In the genomic region with DNA sequence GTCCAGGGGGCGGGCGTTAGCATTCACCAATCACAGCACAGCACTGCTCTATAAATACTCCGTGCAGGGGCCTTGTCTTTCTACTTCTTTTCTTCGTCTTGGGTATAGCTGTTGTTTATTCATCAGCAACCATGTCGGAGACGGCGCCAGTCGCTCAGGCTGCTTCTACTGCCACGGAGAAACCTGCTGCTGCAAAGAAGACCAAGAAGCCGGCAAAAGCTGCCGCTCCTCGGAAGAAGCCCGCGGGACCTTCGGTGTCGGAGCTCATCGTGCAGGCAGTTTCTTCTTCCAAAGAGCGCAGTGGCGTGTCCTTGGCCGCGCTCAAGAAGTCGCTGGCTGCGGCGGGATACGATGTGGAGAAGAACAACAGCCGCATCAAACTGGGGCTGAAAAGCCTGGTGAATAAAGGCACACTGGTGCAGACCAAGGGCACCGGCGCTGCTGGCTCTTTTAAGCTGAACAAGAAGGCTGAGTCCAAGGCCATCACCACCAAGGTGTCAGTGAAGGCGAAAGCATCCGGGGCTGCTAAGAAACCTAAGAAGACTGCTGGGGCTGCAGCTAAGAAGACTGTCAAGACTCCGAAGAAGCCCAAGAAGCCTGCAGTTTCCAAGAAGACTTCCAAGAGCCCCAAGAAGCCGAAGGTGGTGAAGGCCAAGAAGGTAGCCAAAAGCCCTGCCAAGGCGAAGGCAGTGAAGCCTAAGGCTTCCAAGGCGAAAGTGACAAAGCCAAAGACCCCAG, we compare ENCODE assay signal across 8 mouse cellular contexts. TPM values are rescaled to one million over a fixed set of nuclear protein-coding genes. Genes with fewer than 3 reads are reported as not detected.
DNase-seq lines count a peak whose midpoint lies in the region; ATAC-seq and TF ChIP-seq lines count a peak whose summit lies in the region.

A gene (plus strand): TSS at position 81 of the 738 bp plus-strand sequence.

- H3K27ac ChIP-seq in CH12.LX (ENCODE audit: insufficient read depth, low read depth), result peak within 1 kb of the TSS; percentile 88
- peak within 1 kb of the TSS; percentile 85 for H3K27ac ChIP-seq in forebrain, embryonic 13.5 days
- peak within 1 kb of the TSS; percentile 99 for H3K27ac ChIP-seq in lung, embryonic 14.5 days (ENCODE audit: low read depth)
- H3K27ac ChIP-seq in thymus, adult 2 months (ENCODE audit: control insufficient read depth, insufficient read depth, low read length), result peak within 1 kb of the TSS; percentile 94

- H3K36me3 ChIP-seq in CH12.LX (replicated peaks in 1 of 2; ENCODE audit: control insufficient read depth in 1 of 2, insufficient read depth in 1 of 2, low read length in 1 of 2), result no peaks in the 10 kb centered on the region
- H3K36me3 ChIP-seq in forebrain, embryonic 13.5 days (ENCODE audit: poor library complexity, severe bottlenecking), result no peaks in the 10 kb centered on the region
- no peaks in the 10 kb centered on the region for H3K36me3 ChIP-seq in lung, embryonic 14.5 days (ENCODE audit: insufficient read depth)
- no peaks in the 10 kb centered on the region for H3K36me3 ChIP-seq in thymus, adult 2 months (ENCODE audit: control insufficient read depth, insufficient read depth, low read length)

- peak within 1 kb of the TSS; percentile 6 to 59 (median 47) for H3K4me3 ChIP-seq in CH12.LX (replicated peaks in 1 of 3; ENCODE audit: low read depth in 2 of 3, low read length in 2 of 3, poor library complexity in 1 of 3)
- H3K4me3 ChIP-seq in forebrain, embryonic 13.5 days, result peak within 1 kb of the TSS; percentile 53
- peak within 1 kb of the TSS; percentile 54 for H3K4me3 ChIP-seq in lung, embryonic 14.5 days (ENCODE audit: low read depth, low read length)
- H3K4me3 ChIP-seq in thymus, adult 2 months (ENCODE audit: control insufficient read depth, insufficient read depth, low read length), result peak within 1 kb of the TSS; percentile 74

- DNase-seq in CH12.LX (ENCODE audit: extremely low read depth), result peak; percentile 95
- DNase-seq in c-Kit-positive CD71-positive TER-119-negative erythroid progenitor cells, embryonic 14.5 days (ENCODE audit: low read depth), result peak; percentile 86
- DNase-seq in heart, postnatal 10 days, result peak; percentile 87 to 89
- peak; percentile 85 for DNase-seq in layer of hippocampus, adult 11-12 months (ENCODE audit: low spot score)
- DNase-seq in lung, embryonic 14.5 days, result peak; percentile 98
- peak; percentile 87 for DNase-seq in thymus, adult 2 months

- intact Hi-C loops in heart, postnatal 10 days (cut with DNase I), result loop anchor here (5.0 kb wide), 1 partner anchor 1711 kb away; no protein-coding TSS in a partner anchor

- H3K4me2 ChIP-seq in CH12.LX (ENCODE audit: insufficient read depth, low read depth, poor library complexity, severe bottlenecking), result peak within 1 kb of the TSS; percentile 98
- H3K4me2 ChIP-seq in forebrain, embryonic 13.5 days, result peak within 1 kb of the TSS; percentile 78
- peak within 1 kb of the TSS; percentile 90 for H3K4me2 ChIP-seq in lung, embryonic 14.5 days

- peak within 1 kb of the TSS; percentile 99 for H3K9ac ChIP-seq in CH12.LX (ENCODE audit: insufficient read depth, low read depth)
- peak within 1 kb of the TSS; percentile 80 for H3K9ac ChIP-seq in forebrain, embryonic 13.5 days
- H3K9ac ChIP-seq in lung, embryonic 14.5 days, result peak within 1 kb of the TSS; percentile 76

- no peaks in the 10 kb centered on the region for H3K27me3 ChIP-seq in CH12.LX (replicated peaks)
- H3K27me3 ChIP-seq in forebrain, embryonic 13.5 days, result no peaks in the 10 kb centered on the region
- H3K27me3 ChIP-seq in lung, embryonic 14.5 days (ENCODE audit: insufficient read depth, low read length), result no peaks in the 10 kb centered on the region
- H3K27me3 ChIP-seq in thymus, adult 2 months (ENCODE audit: control insufficient read depth, insufficient read depth, low read length), result no peaks in the 10 kb centered on the region

- peaks cover 3 to 31% of the 10 kb centered on the region in 2 experiments; a peak in 3 of 4 replicates for H3K4me1 ChIP-seq in CH12.LX (ENCODE audit: control insufficient read depth in 1 of 2, insufficient read depth in 2 of 2)
- H3K4me1 ChIP-seq in forebrain, embryonic 13.5 days, result peaks cover 30% of the 10 kb centered on the region
- H3K4me1 ChIP-seq in lung, embryonic 14.5 days (ENCODE audit: insufficient read depth), result peaks cover 5% of the 10 kb centered on the region; the same call in 1 of the 2 replicates
- H3K4me1 ChIP-seq in thymus, adult 2 months (replicated peaks; ENCODE audit: control insufficient read depth, insufficient read depth, low read length), result peaks cover 9% of the 10 kb centered on the region

- TF ChIP-seq RAD21 in CH12.LX (IDR thresholded peaks at IDR 0.05; ENCODE audit: low read depth, low read length), result no peak

- in situ Hi-C loops in CH12.LX (cut with MboI; ENCODE audit: low pct_ligation_motif_present, low pct_unique_long_range_greater_than_20kb, low sequenced_read_pairs), result loop anchor here (25.0 kb wide), 1 partner anchor 1726 kb away; a partner anchor contains a TSS

- TF ChIP-seq POLR2A in CH12.LX (IDR thresholded peaks at IDR 0.05; ENCODE audit: low read depth, low read length), result peak; percentile 97
- peak; percentile 89; the same call in 1 of the 2 replicates for TF ChIP-seq POLR2A in thymus, adult 2 months (IDR thresholded peaks at IDR 0.05; ENCODE audit: control insufficient read depth, extremely low read depth, insufficient read depth, low read length, poor library complexity)

- WGBS in forebrain, embryonic 13.5 days, result 2% methylated on average over 34 of the region's 34 CpGs
- WGBS in lung, embryonic 14.5 days, result 2% methylated on average over 34 of the region's 34 CpGs
- WGBS in thymus, adult 2 months, result 2% methylated on average over 34 of the region's 34 CpGs

- H3K79me2 ChIP-seq in CH12.LX (replicated peaks; ENCODE audit: control insufficient read depth, extremely low read depth, insufficient read depth, poor library complexity, severe bottlenecking), result no peaks in the 10 kb centered on the region

- no peak for TF ChIP-seq CTCF in CH12.LX (conservative IDR thresholded peaks at IDR 0.05 in 1 of 2, IDR thresholded peaks at IDR 0.05 in 1 of 2; ENCODE audit: low read depth in 2 of 2, low read length in 2 of 2)
- TF ChIP-seq CTCF in lung, embryonic 14.5 days (IDR thresholded peaks at IDR 0.05; ENCODE audit: low read depth), result no peak
- TF ChIP-seq CTCF in thymus, adult 2 months (IDR thresholded peaks at IDR 0.05; ENCODE audit: borderline replicate concordance, control insufficient read depth, extremely low read depth, insufficient read depth, low read length, poor library complexity), result no peak

- peak; percentile 74 for ATAC-seq in forebrain, embryonic 13.5 days
- peak; percentile 68 for ATAC-seq in lung, embryonic 14.5 days (ENCODE audit: insufficient read depth)
- peak; percentile 69 for ATAC-seq in neutrophil, adult 5-6 weeks (ENCODE audit: extremely low read depth, insufficient number of reproducible peaks, low FRiP score, poor library complexity, severe bottlenecking)

- no peak for TF ChIP-seq EP300 in CH12.LX (IDR thresholded peaks at IDR 0.05; ENCODE audit: low read length)

- dilution Hi-C loops in CH12.LX (cut with MboI; ENCODE audit: extremely low pct_ligation_motif_present, extremely low pct_unique_long_range_greater_than_20kb, low sequenced_read_pairs), result no loop called here

- no peaks in the 10 kb centered on the region for H3K9me3 ChIP-seq in CH12.LX (replicated peaks; ENCODE audit: low read length)
- no peaks in the 10 kb centered on the region for H3K9me3 ChIP-seq in forebrain, embryonic 13.5 days (replicated peaks)
- no peaks in the 10 kb centered on the region for H3K9me3 ChIP-seq in lung, embryonic 14.5 days (ENCODE audit: low read depth, low read length)

TF ChIP-seq in CH12.LX, 34 proteins besides CTCF, POLR2A, EP300 and RAD21 (continues in another document):
- no peak for TF ChIP-seq SMC3 (IDR thresholded peaks at IDR 0.05; ENCODE audit: low read depth, low read length)
- TF ChIP-seq CHD1 (IDR thresholded peaks at IDR 0.05; ENCODE audit: low read depth, low read length), result no peak; the same call in 1 of the 2 replicates
- TF ChIP-seq ZMIZ1 (IDR thresholded peaks at IDR 0.05; ENCODE audit: low read depth, low read length), result peak; percentile 100
- TF ChIP-seq CHD2 (IDR thresholded peaks at IDR 0.05; ENCODE audit: low read length), result no peak
- TF ChIP-seq JUND (conservative IDR thresholded peaks at IDR 0.05; ENCODE audit: low read depth, low read length), result no peak
- 0 out of 2 replicates have a peak, but pooled peaks have one; percentile 24 for TF ChIP-seq MAZ (IDR thresholded peaks at IDR 0.05; ENCODE audit: low read depth, low read length)
- peak; percentile 98 for TF ChIP-seq UBTF (IDR thresholded peaks at IDR 0.05; ENCODE audit: low read depth, low read length)
- TF ChIP-seq USF1 (IDR thresholded peaks at IDR 0.05; ENCODE audit: low read depth, low read length), result no peak
- TF ChIP-seq POLR2AphosphoS2 (IDR thresholded peaks at IDR 0.05; ENCODE audit: low read depth, low read length), result peak; percentile 92
- no peak for TF ChIP-seq JUN (IDR thresholded peaks at IDR 0.05; ENCODE audit: insufficient read depth, low read depth, low read length)
- TF ChIP-seq GABPA (IDR thresholded peaks at IDR 0.05; ENCODE audit: insufficient replicate concordance, low read depth, low read length), result no peak
- TF ChIP-seq USF2 (conservative IDR thresholded peaks at IDR 0.05; ENCODE audit: low read depth, low read length), result peak; percentile 58; the same call in 1 of the 2 replicates
- peak; percentile 99 for TF ChIP-seq TBP (conservative IDR thresholded peaks at IDR 0.05; ENCODE audit: low read depth, low read length)
- TF ChIP-seq SIN3A (IDR thresholded peaks at IDR 0.05; ENCODE audit: low read length), result peak; percentile 79
- no peak for TF ChIP-seq E2F4 (IDR thresholded peaks at IDR 0.05; ENCODE audit: insufficient replicate concordance, low read depth, low read length)
- TF ChIP-seq TCF12 (IDR thresholded peaks at IDR 0.05; ENCODE audit: low read depth, low read length), result peak; percentile 86
- TF ChIP-seq MAFK (IDR thresholded peaks at IDR 0.05; ENCODE audit: insufficient replicate concordance, low read length), result no peak
- TF ChIP-seq MYC (IDR thresholded peaks at IDR 0.05; ENCODE audit: low read depth, low read length), result 0 out of 2 replicates have a peak, but pooled peaks have one; percentile 3
- TF ChIP-seq BHLHE40 (IDR thresholded peaks at IDR 0.05; ENCODE audit: low read depth, low read length), result no peak
- no peak for TF ChIP-seq ELF1 (IDR thresholded peaks at IDR 0.05; ENCODE audit: low read depth, low read length)

RNA-seq across cellular contexts. Expression of the gene that starts here (rescaled TPM):
- total RNA-seq in CH12.LX (2012; rRNA removed) (1,163 and 1,722 TPM in 2 replicates), CH12.LX (2014; rRNA removed) (22.2 and 30.9 TPM in 2 replicates)
- 1.7 and 2.4 TPM in 2 replicates for polyA plus RNA-seq in CH12.LX (2012; ENCODE audit: insufficient read length, low read depth)
- 4.6 and 6.0 TPM in 2 replicates for polyA plus RNA-seq in forebrain, embryonic 13.5 days (2015; fragmentation: Nextera tagmentation; extraction: Ambion mirVana)
- 100 to 1,000 TPM; 109 to 127 TPM for total RNA-seq in heart, postnatal 10 days (2021)
- polyA plus RNA-seq in lung, embryonic 14.5 days (2014; fragmentation: Nextera tagmentation; extraction: Ambion mirVana), result 5.2 and 5.5 TPM in 2 replicates
- 74.8 and 84.1 TPM in 2 replicates for total RNA-seq in neutrophil, adult 5-6 weeks (2017)
- 18.2 and 21.2 TPM in 2 replicates for polyA plus RNA-seq in thymus, adult 2 months (2012; rRNA removed)

Comparison
In these comparisons a context has a peak if more than half of its experiments do, and no peak if none do; other contexts are left out.
1. Peak in every context shown above with its lines: DNase-seq, ATAC-seq, H3K4me3 ChIP-seq and H3K27ac ChIP-seq.